Mouse (Mus musculus) T-helper 1 cell (primary cell): ENCODE results near the gene Fdps.
"Not testable (repeated sequence)": the region's sequence is repeated elsewhere in the genome, so short reads cannot be mapped to it uniquely, and the experiment has no call there.

ENCODE experiments used
- in situ Hi-C: fragments of 300-600 bp; cut with MboI, MseI; formaldehyde crosslinking; loops from one replicate; pipeline ENCODE4 v1.15.1; 2025; ENCODE audit warnings: high pct_unique_total_duplicates

The Fdps gene

DNA sequence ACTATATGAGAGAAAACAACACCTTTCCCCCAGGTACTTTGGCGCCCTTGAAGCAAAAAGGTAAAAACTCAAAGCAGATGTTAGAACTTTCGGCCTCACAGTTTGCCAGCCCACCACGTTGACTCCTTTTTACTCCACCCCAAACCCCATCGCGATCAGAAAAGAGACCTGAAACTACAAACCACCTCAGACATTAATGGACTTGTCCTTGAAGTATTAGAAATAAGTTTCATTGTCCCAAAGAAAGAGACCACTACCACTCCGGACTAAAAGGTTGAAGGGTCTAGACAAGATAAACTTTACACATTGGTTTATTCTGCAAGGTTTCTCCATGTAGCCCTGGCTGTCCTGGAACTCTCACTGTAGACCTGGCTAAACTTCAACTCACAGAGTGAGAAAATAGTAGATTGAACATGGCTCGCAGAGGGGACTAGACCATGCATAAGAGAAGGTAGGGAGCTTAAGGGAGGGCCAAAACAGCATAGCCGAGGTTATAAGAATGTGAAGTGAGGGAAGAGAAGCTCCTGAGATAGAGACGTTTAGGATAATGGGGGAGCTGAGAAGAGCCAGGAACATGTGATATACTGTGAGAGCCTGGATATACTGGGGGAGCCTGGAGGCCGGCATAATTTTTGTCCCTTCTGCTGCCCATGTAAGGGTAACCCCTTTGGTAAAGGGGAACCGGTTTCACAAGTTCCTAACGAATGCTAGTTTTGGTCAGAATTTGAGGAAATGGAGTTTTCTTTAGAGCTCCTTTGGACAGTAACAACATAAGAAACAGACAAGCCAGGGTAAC, 934 bp upstream of the Fdps start:
- in situ Hi-C loops: no loop called here

GRCm38 (mm10) chr3:89101459-89101811, 324 bp downstream of the Fdps start:
- in situ Hi-C loops: no loop called here

- in situ Hi-C loops: no loop called here
These were observed 948 bp downstream of the Fdps start, which contains the start of gene Gm43738 for GRCm38 (mm10) chr3:89100811-89101210. TSS of gene Gm43738 (minus strand) at chr3:89101099.

GRCm38 (mm10) chr3:89094021-89094420, 7.7 kb downstream of the Fdps start:
- in situ Hi-C loops: no loop called here

- in situ Hi-C loops: no loop called here
These were observed 8.6 kb downstream of the Fdps start, which contains the start of gene Rusc1 for GRCm38 (mm10) chr3:89093175-89093574. TSS of gene Rusc1 (minus strand) at chr3:89093311.

DNA sequence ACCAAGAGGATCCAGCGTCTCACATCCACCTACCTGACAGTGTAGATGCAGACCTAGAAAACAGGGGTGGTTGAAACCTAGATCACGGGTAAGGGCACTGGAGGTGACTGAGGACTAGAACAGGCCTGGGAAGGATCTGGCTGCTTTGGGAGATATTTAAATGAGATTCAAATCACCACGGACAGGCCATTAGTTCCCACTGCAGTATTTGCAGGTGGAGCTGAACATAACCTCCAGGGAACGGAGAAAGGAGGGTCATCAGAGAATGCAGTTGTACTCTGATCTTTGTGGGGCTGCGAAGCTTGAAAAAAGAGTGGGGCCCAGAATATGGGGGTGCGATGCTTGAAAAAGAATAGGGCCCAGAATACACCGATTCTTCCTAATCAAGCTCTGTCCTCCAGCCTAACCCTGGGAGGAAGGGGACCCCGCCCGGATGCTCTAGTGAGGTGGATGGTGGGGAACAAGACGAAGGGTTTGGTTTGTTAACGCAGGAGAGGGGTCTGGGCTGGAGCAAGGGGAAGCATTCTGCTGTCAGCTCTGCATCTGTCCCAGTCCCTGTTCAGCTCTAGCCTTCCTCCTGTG, 9.2 kb downstream of the Fdps start:
- in situ Hi-C loops: no loop called here

- in situ Hi-C loops: no loop called here
These were observed 9.8 kb downstream of the Fdps start for GRCm38 (mm10) chr3:89091811-89092508.

DNA sequence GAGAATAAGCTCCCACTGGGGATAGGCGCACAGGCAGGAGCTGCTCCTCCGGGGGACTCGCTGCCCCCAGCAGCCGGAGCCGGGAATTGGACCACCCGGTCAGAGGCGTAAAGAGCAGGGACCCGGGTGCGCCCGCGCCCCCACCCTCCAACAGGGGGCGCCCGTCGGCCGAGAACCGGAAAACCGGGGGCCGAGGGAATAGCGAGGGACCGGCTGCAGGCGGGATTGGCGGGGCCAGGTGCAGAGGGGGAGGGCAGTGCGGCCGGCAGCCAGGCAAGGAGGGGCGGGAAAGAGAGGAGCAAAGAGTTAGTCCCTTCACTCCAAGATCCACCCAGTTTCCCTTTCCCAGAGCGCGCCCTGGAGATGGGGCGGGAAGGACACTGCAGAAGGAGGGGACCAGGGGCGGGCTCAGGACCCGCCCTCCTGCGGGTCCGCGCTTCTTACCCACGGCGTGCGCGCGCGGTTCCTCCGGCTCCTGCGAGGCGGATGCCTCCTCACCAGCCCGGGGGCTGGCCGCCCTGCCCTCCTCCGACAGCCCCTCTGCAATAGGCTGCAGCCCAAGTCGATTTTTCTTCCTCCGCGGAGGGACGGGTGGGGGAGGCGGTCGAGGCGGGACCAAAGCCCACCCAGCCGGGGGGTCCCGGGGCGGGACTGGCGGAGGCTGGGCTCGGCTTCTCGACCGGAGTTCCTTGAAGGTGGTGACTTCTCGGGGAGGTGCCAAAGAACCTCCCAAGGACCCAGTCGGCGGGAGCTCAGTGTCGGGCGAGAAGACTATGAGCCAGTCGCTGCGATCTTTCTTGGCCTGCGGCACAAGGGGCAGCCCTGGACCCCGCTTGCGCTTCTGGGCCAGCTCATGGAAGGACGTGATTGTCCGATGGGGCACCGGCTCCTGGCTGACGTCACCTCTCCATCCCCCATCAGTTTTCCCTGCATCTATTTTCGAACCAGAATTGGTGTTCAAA, 10.8 kb downstream of the Fdps start:
- in situ Hi-C loops: no loop called here

GRCm38 (mm10) chr3:89089882-89090591, 11.7 kb downstream of the Fdps start:
- in situ Hi-C loops: no loop called here

DNA sequence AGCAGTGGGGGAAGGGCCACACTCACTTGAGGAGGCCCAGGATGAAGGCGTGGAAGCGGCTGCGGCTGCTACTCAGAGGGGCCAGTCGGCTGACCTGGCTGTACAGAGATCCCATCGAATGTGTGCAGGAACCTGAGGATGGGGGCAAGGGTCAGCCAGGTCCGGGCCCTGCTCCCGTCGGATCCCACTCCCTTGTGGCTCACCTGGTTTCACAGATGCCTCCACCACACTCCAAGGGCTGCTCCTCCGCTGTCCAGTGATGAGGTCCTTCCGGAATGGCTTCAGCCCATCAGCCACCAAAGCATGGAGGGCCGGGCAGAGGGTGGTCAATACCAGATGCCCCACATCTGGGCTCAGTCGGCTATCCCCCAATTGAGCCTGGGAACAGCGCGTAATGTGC, 12.8 kb downstream of the Fdps start:
- in situ Hi-C loops: no loop called here

GRCm38 (mm10) chr3:89087338-89088110, 14.2 kb downstream of the Fdps start:
- in situ Hi-C loops: no loop called here

DNA sequence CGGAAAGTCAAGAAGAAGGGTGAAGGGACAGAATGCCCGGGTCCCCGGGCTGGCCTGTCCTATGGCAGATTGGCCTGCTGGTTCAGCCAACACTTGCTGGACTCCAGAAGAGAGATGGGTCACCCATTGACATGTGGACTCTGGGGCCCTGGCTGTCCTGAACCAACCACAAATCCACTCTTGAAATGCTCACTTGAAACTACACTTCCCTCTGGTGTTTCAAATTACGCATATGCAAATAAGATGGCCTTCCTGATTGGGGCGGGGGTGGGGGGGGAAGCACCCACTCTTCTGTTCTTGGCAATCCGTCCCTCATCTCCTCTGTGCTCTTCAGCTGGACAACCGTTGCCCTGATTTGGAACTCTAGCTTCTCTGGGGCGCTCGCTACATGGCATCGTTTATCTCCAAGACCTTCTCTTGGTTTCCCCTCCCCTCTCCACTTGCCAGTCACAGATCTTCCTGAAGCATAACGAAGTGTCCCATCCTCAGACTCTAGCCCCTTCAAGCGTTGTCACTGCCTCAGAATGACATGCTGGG, 17.0 kb downstream of the Fdps start:
- in situ Hi-C loops: no loop called here

GRCm38 (mm10) chr3:89084133-89084532, 17.6 kb downstream of the Fdps start:
- in situ Hi-C loops: no loop called here

GRCm38 (mm10) chr3:89082287-89082686, 19.5 kb downstream of the Fdps start:
- in situ Hi-C loops: not testable (repeated sequence)

DNA sequence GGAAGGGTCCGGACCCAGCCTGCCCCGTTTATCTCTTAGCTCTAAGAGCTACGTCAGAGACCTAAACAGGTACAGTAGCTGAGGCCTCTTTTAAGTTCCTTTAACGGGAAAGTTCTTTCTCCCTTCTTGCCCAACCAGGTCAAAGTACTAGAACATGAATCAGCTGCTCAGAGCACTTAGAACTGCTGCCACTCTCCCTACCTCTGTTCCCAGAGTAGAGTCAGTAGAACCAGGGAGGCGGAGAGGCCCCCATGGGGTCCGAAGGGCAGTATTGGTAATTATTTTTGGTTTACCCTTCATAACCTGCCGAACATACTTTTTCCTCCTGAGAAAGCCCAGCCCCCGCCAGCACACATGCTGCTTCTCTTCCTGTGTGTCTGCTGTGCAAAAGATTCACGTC, 24.4 kb downstream of the Fdps start:
- in situ Hi-C loops: no loop called here

DNA sequence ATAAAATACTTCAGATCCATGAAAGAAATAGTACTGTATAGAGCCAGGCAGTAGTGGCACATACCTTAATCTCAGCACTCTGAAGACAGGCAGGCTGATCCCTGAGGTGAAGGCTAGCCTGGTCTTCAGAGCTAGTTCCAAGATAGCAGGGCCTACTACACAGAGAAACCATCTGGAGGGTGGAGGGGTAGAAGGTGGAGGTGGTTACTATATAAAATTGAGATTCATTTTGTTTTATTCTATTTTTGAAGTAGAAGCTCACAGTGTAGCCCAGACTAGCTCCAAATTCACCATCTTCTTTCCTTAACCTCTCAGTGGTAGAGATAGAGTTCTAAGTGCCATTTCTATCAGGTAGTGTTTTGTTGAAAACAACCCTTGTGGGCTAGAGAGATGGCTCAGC, 34.5 kb downstream of the Fdps start:
- in situ Hi-C loops: loop anchor here (10.0 to 25.0 kb wide), 3 partner anchors 372 to 970 kb away; no protein-coding TSS in a partner anchor

DNA sequence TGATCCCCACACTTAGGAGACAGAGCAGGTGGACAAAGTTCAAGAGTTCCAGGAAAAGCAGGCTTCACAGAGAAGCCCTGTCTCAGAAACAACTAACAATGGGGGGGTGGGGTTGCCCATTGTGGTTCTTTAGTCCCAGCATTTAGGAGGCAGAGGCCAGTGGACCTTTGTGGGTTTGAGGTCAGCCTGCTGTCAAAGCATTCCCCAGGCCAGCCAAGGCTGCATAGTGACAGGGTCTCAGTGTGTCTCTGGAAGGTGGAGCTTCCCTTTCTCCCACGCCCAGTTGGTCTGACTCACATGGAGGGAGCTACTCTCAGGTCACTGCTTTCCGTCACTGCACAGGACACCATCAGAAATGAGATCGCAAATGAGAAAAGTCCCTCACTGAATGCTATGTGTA, 40.1 kb downstream of the Fdps start:
- in situ Hi-C loops: loop anchor here (10.0 to 25.0 kb wide), 3 partner anchors 367 to 976 kb away; no protein-coding TSS in a partner anchor

DNA sequence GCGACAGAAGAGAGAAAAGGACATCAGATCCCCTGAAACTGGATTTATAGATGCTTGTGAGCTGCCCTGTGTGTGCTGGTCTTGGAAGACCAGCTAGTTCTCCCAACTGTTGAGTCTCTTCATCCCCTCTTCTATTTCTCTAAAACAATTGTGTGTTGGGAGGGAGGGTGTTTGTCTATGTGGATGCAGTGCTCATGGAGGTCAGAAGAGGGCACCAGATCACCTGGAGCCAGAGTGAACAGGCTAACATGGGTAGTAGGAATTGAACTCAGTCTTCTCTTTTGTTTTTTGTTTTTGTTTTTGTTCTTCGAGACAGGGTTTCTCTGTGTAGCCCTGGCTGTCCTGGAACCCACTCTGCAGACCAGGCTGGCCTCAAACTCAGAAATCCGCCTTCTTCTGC, 43.0 kb downstream of the Fdps start:
- in situ Hi-C loops: loop anchor here (25.0 kb wide), 2 partner anchors 746 to 979 kb away; no protein-coding TSS in a partner anchor

DNA sequence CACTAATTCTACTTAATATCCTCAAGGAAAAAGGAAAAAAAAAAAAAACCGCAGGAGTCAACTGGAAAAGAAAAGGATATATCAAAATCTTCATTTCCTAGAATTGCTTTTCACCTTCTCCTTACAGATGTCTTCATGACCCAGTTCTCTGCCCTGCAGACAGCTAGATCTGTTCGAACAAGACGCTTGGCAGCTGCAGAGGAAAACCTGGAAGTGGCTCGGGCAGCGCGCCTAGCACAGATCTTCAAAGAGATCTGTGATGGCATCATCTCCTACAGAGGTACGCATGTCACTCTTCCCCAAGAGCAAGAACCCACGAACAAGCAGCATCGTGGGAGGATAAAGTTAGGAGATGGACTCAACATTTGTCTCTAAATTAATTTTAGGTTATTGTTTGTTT, 43.4 kb downstream of the Fdps start:
- in situ Hi-C loops: loop anchor here (25.0 kb wide), 2 partner anchors 746 to 979 kb away; no protein-coding TSS in a partner anchor
